Mouse (Mus musculus) urinary bladder, postnatal 4 days (tissue): ENCODE measurements at regions not wholly inside any gene's neighbourhood (a gene's known extent, or its start where the extent isn't known, plus 50 kb on each side); places are given as distances from the start of the nearest gene placed in this dataset.
"Not testable (repeated sequence)": the region's sequence is repeated elsewhere in the genome, so short reads cannot be mapped to it uniquely, and the experiment has no call there.

Experiments
- DNase-seq, 2 experiments: peaks; one replicate each; pipeline ENCODE4 v3.0.0; 2021 to 2022; ENCODE audit warnings: low spot score in 2 of 2

GRCm38 (mm10) chr3:18740344-18740743 is 792.1 kb downstream of the Cypt12 start:
- DNase-seq = no peak

- DNase-seq = no peak
Observed at GRCm38 (mm10) chr3:18743474-18743873, 795.3 kb downstream of the Cypt12 start.

DNA sequence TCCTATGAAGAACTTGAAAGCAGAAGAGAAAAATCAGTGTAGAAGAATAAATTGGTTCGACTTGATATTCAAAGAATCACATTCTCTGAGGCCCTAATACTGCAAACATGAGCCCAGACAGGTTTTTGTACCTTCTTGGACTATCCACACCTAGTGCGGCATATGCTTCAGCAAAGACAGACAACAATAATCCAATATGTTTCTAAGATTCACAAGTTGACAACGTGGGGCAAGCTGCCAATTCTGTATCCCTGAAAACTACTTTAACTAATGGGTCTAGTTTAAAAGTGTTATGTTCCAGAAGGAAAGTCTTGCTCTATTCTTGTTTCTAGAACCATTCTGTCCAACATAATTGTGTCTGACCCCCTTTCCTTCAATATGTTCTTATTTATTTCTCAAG is 796.0 kb downstream of the Cypt12 start:
- DNase-seq = no peak

GRCm38 (mm10) chr3:18746206-18746605 is 798.0 kb downstream of the Cypt12 start:
- DNase-seq = no peak

- no peak for DNase-seq
Observed at GRCm38 (mm10) chr3:18746898-18747297, 798.7 kb downstream of the Cypt12 start.

- DNase-seq = no peak
Observed at GRCm38 (mm10) chr3:18751660-18752259, 803.5 kb downstream of the Cypt12 start.

- no peak for DNase-seq
Observed at GRCm38 (mm10) chr3:18764301-18765078, 816.3 kb downstream of the Cypt12 start.

- DNase-seq = no peak
Observed at GRCm38 (mm10) chr3:18778481-18778880, 830.3 kb downstream of the Cypt12 start.

DNA sequence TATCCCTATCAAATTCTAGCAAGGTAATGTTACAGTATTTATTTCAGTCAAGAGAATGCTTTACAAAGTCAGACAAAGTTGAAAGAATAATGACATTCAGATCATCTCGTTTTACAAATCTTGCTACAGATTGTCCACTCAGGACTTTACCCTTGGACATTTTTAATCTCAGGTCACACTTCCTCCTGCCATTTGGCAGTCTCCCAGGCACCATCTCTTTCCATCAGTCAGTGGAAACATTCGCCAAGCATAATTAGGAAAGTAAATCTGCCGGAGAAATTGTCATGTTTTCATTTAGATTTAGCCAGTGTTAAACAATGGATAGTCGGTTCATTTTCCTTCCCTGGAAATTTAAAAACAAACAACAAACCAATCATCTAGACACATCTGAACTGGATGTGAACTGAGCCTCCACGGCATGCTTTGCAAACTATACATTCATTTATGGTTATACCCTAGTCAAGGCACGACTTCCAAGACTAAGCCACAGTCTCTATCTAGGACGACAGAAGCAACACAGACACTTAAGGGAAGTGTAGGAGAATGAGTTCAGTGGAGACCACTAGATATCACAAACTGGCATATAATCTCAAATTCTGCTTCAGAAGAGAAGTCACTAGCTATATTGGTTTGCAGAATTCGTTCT is 839.4 kb downstream of the Cypt12 start:
- DNase-seq = no peak

DNA sequence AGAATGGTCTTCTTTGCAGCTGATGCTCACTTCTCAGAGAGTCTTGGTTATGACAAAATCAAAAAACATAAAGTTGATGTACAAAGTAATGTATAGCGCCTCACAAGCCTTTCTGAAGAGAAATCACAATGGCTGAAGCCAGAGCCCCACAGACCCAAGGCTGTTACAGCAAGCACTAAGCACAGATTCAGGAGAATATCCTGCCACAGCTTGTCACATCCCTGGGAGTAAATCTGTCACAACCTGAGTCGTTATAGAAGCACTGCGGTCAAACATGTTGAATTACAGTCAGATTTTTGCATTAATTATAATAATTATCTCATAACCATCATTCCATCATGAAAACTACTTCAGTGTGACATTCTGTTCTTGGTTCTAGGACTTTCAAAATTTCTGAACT is 825.7 kb downstream of the 1700064H15Rik start:
- DNase-seq = no peak

- not testable (repeated sequence) for DNase-seq
Observed at GRCm38 (mm10) chr3:18828788-18829320, 799.6 kb downstream of the 1700064H15Rik start.

GRCm38 (mm10) chr3:18868117-18868739 is 760.2 kb downstream of the 1700064H15Rik start:
- DNase-seq = no peak

GRCm38 (mm10) chr3:18868758-18869157 is 759.7 kb downstream of the 1700064H15Rik start:
- DNase-seq = no peak

DNA sequence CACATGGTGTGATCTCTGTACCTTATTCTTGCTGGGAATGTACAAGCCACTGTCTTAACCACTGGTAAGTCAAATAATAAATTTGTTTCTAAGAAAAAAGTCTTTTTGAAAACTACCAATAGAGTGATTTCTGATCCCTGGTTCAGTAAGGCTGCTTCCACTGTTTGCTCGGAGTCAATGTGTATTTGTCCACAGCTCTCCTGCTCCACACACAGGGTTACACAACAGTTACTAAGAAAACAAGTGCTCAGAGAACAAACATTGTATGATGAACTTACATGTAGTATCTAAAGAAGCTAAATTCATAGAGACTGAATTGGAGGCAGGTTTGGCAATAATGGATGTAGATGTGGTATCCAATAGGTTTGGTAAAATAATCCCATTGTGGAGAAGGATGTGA is 751.4 kb downstream of the 1700064H15Rik start:
- no peak for DNase-seq

GRCm38 (mm10) chr3:18877572-18877971 is 750.9 kb downstream of the 1700064H15Rik start:
- DNase-seq = no peak

DNA sequence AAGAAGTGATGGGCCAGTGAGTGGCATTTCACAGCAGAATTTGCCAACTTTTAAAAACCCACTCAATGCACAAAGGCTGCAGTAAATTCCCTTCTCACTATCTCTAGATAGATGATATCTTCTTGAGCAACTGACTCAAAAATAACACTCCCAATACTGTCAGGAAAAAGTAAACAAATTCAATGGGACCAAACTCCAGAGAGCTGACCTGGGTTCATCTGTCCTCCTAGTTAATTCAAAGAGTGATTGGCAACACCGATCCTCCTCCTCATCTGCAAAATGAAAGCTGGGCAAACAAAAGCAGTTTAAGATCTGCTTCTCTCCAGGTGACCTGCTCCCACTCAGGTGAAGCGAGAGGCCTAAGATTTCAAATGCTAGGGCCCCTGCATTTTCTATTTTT is 747.3 kb downstream of the 1700064H15Rik start:
- DNase-seq = no peak

GRCm38 (mm10) chr3:18892813-18893212 is 735.7 kb downstream of the 1700064H15Rik start:
- DNase-seq = no peak

GRCm38 (mm10) chr3:18905769-18906168 is 722.7 kb downstream of the 1700064H15Rik start:
- DNase-seq = no peak

GRCm38 (mm10) chr3:18906210-18906609 is 722.3 kb downstream of the 1700064H15Rik start:
- no peak for DNase-seq

GRCm38 (mm10) chr3:18908737-18909136 is 719.7 kb downstream of the 1700064H15Rik start:
- no peak for DNase-seq

GRCm38 (mm10) chr3:18928401-18929104 is 699.9 kb downstream of the 1700064H15Rik start:
- DNase-seq = no peak

DNA sequence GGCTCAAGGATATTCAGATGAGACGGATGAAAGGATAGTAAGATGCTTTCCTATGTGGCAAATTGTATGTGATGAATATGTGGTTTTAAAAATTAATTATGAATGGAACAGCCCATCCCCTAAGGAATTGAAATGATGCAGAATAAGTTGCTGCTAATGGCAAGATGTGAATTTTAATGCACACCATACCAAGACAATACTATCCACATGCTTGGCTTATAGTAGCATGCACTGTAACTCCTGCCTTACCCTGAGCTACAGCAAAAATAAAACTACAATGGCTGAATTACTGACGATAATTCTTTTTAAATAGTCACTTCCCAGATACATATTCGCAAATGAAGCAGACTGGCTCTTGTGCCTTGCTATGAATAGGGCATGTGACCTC is 699.4 kb downstream of the 1700064H15Rik start:
- DNase-seq = no peak
